8 mouse cellular contexts compared by ENCODE assay signal in genomic region chr7:120982968-120983367, GRCm38 (mm10). TPM values are rescaled to one million over a fixed set of nuclear protein-coding genes. Genes with fewer than 3 reads are reported as not detected.
A peak's percentile ranks its signal among the peaks of the same experiment; 100 is the strongest.
DNase-seq lines count a peak whose midpoint lies in the region; ATAC-seq and TF ChIP-seq lines count a peak whose summit lies in the region.

No protein-coding gene starts in this region.

- 13% methylated on average over 7 of the region's 7 CpGs for WGBS in forebrain, embryonic 13.5 days
- WGBS in liver, embryonic 16.5 days (ENCODE audit: insufficient replicate concordance): 6% methylated on average over 7 of the region's 7 CpGs

- no peak for TF ChIP-seq CTCF in C2C12 (IDR thresholded peaks at IDR 0.05; ENCODE audit: control insufficient read depth, insufficient read depth, insufficient read length)

- peak overlapping the region; percentile 70 for H3K9ac ChIP-seq in forebrain, embryonic 13.5 days
- peak overlapping the region; percentile 79 for H3K9ac ChIP-seq in liver, embryonic 16.5 days (ENCODE audit: low read depth, low read length)

- peaks cover 29% of the 10 kb centered on the region for H3K36me3 ChIP-seq in erythroblast, embryonic 14.5 days (ENCODE audit: control insufficient read depth)
- peaks cover 8% of the 10 kb centered on the region for H3K36me3 ChIP-seq in C2C12 (ENCODE audit: control insufficient read depth, insufficient read depth)
- no peaks in the 10 kb centered on the region for H3K36me3 ChIP-seq in forebrain, embryonic 13.5 days (ENCODE audit: poor library complexity, severe bottlenecking)
- no peaks in the 10 kb centered on the region for H3K36me3 ChIP-seq in liver, embryonic 16.5 days (ENCODE audit: control insufficient read depth, insufficient read depth)

- no peak for ATAC-seq in erythroblast, adult 5-6 weeks (replicated peaks; ENCODE audit: low FRiP score, poor library complexity, severe bottlenecking)
- ATAC-seq in forebrain, embryonic 13.5 days: no peak
- no peak for ATAC-seq in liver, embryonic 16.5 days (ENCODE audit: low read depth)
- no peak for ATAC-seq in activated CD4-positive, CD25-positive, alpha-beta regulatory T cell, adult 4 months

- H3K27ac ChIP-seq in forebrain, embryonic 13.5 days: no peak overlapping the region
- peak overlapping the region; percentile 76 for H3K27ac ChIP-seq in liver, embryonic 16.5 days (ENCODE audit: low read length)

- H3K79me3 ChIP-seq in C2C12 (ENCODE audit: low read depth): peaks cover 27% of the 10 kb centered on the region

- H3ac ChIP-seq in C2C12 (ENCODE audit: control insufficient read depth, insufficient read length, low read depth): no peak overlapping the region

- DNase-seq in frontal cortex, postnatal 36 days (ENCODE audit: low spot score in 2 of 2): no peak
- DNase-seq in adrenal gland, adult 18-20 months (ENCODE audit: low spot score in 2 of 2): no peak

- H3K4me1 ChIP-seq in erythroblast, embryonic 14.5 days (ENCODE audit: control insufficient read depth): peaks cover 36% of the 10 kb centered on the region
- H3K4me1 ChIP-seq in forebrain, embryonic 13.5 days: peaks cover 21% of the 10 kb centered on the region
- H3K4me1 ChIP-seq in liver, embryonic 16.5 days (ENCODE audit: control insufficient read depth, low read depth, low read length): peaks cover 18% of the 10 kb centered on the region

- H3K4me2 ChIP-seq in forebrain, embryonic 13.5 days: peak overlapping the region; percentile 84
- H3K4me2 ChIP-seq in liver, embryonic 16.5 days (ENCODE audit: low read depth, low read length): peak overlapping the region; percentile 85

- peaks cover 39% of the 10 kb centered on the region for H3K79me2 ChIP-seq in C2C12 (ENCODE audit: control insufficient read depth, insufficient read depth)

- no peaks in the 10 kb centered on the region for H3K9me3 ChIP-seq in erythroblast, embryonic 14.5 days (ENCODE audit: control insufficient read depth, low read length)
- no peaks in the 10 kb centered on the region for H3K9me3 ChIP-seq in forebrain, embryonic 13.5 days (replicated peaks)
- H3K9me3 ChIP-seq in liver, embryonic 16.5 days (replicated peaks; ENCODE audit: control insufficient read depth, low read length): no peaks in the 10 kb centered on the region

- H3K4me3 ChIP-seq in erythroblast, embryonic 14.5 days (replicated peaks): peak overlapping the region; percentile 74
- H3K4me3 ChIP-seq in C2C12 (ENCODE audit: insufficient read depth, poor library complexity, severe bottlenecking): peak overlapping the region; percentile 55
- peak overlapping the region; percentile 79 for H3K4me3 ChIP-seq in forebrain, embryonic 13.5 days
- H3K4me3 ChIP-seq in liver, embryonic 16.5 days (ENCODE audit: low read depth, low read length): peak overlapping the region; percentile 88

- peaks cover 47% of the 10 kb centered on the region for H3K27me3 ChIP-seq in erythroblast, embryonic 14.5 days (ENCODE audit: control insufficient read depth)
- no peaks in the 10 kb centered on the region for H3K27me3 ChIP-seq in C2C12 (ENCODE audit: control insufficient read depth, insufficient read depth, insufficient read length)
- no peaks in the 10 kb centered on the region for H3K27me3 ChIP-seq in forebrain, embryonic 13.5 days
- H3K27me3 ChIP-seq in liver, embryonic 16.5 days (ENCODE audit: control insufficient read depth, insufficient read depth, low read depth, low read length): peaks cover 2% of the 10 kb centered on the region; the same call in 1 of the 2 replicates

TF ChIP-seq in C2C12, 6 proteins besides CTCF, POLR2A, EP300 and RAD21:
- no peak for TF ChIP-seq MYOG (IDR thresholded peaks at IDR 0.05; ENCODE audit: control insufficient read depth, extremely low read depth, insufficient read length)
- no peak for TF ChIP-seq MAX (IDR thresholded peaks at IDR 0.05)
- no peak for TF ChIP-seq FOSL1 (IDR thresholded peaks at IDR 0.05; ENCODE audit: insufficient read depth, low read length, poor library complexity, severe bottlenecking)
- no peak for TF ChIP-seq MYOD1 (IDR thresholded peaks at IDR 0.05; ENCODE audit: control insufficient read depth, insufficient read length, low read depth)
TF ChIP-seq in C2C12: peak in this region for 0.

RNA-seq across cellular contexts. Expression of gene Mfsd13b, which starts 0.7 kb away (rescaled TPM):
- not detected in 2 replicates for polyA plus RNA-seq in erythroblast, embryonic 14.5 days (2012)
- not detected in 2 replicates for total RNA-seq in erythroblast, adult 5-6 weeks (2015; ENCODE audit: low replicate concordance)
- 0.26 TPM in 1 of 2 replicates, not detected in the other for total RNA-seq in erythroblast, adult 5-6 weeks (2017; ENCODE audit: low replicate concordance)
- polyA plus RNA-seq in C2C12 (2012; fragmentation: generic; extraction: Trizol): not detected
- 0.31 and 0.45 TPM in 2 replicates for polyA plus RNA-seq in forebrain, embryonic 13.5 days (2015; fragmentation: Nextera tagmentation; extraction: Ambion mirVana)
- polyA plus RNA-seq in liver, embryonic 16.5 days (2015; fragmentation: Nextera tagmentation; extraction: Ambion mirVana): not detected in 2 replicates
- polyA plus RNA-seq in activated CD4-positive, CD25-positive, alpha-beta regulatory T cell, adult 4 months (2017; shearing (Covaris generic)): not detected
- total RNA-seq in adrenal gland, adult 18-20 months (2021): not detected

RNA-seq across cellular contexts. Expression of gene Cdr2, which starts 0.9 kb away (rescaled TPM):
- polyA plus RNA-seq in erythroblast, embryonic 14.5 days (2012): 61.1 and 71.7 TPM in 2 replicates
- 501 and 553 TPM in 2 replicates for total RNA-seq in erythroblast, adult 5-6 weeks (2015; ENCODE audit: low replicate concordance)
- 1,057 and 1,255 TPM in 2 replicates for total RNA-seq in erythroblast, adult 5-6 weeks (2017; ENCODE audit: low replicate concordance)
- 19.3 TPM for polyA plus RNA-seq in C2C12 (2012; fragmentation: generic; extraction: Trizol)
- polyA plus RNA-seq in forebrain, embryonic 13.5 days (2015; fragmentation: Nextera tagmentation; extraction: Ambion mirVana): 11.1 TPM in 2 replicates
- polyA plus RNA-seq in liver, embryonic 16.5 days (2015; fragmentation: Nextera tagmentation; extraction: Ambion mirVana): 47.9 and 51.5 TPM in 2 replicates
- polyA plus RNA-seq in activated CD4-positive, CD25-positive, alpha-beta regulatory T cell, adult 4 months (2017; shearing (Covaris generic)): 1 to 10 TPM; 1.0 to 1.3 TPM
- 10 to 100 TPM in 1 of 2 experiments, 1 to 10 TPM in 1; 8.6 to 19.6 TPM for total RNA-seq in adrenal gland, adult 18-20 months (2021)

RNA-seq across cellular contexts. Expression of gene Mettl9, which starts 51.3 kb away (rescaled TPM):
- polyA plus RNA-seq in erythroblast, embryonic 14.5 days (2012): 2.2 and 2.3 TPM in 2 replicates
- 29.2 and 54.1 TPM in 2 replicates for total RNA-seq in erythroblast, adult 5-6 weeks (2015; ENCODE audit: low replicate concordance)
- 38.6 and 72.2 TPM in 2 replicates for total RNA-seq in erythroblast, adult 5-6 weeks (2017; ENCODE audit: low replicate concordance)
- polyA plus RNA-seq in C2C12 (2012; fragmentation: generic; extraction: Trizol): 50.0 TPM
- 225 and 230 TPM in 2 replicates for polyA plus RNA-seq in forebrain, embryonic 13.5 days (2015; fragmentation: Nextera tagmentation; extraction: Ambion mirVana)
- polyA plus RNA-seq in liver, embryonic 16.5 days (2015; fragmentation: Nextera tagmentation; extraction: Ambion mirVana): 36.1 and 36.7 TPM in 2 replicates
- polyA plus RNA-seq in activated CD4-positive, CD25-positive, alpha-beta regulatory T cell, adult 4 months (2017; shearing (Covaris generic)): 1 to 10 TPM; 8.2 to 8.3 TPM
- total RNA-seq in adrenal gland, adult 18-20 months (2021): 100 to 1,000 TPM in 1 of 2 experiments, 10 to 100 TPM in 1; 93.2 to 111 TPM
